Mouse (Mus musculus): ENCODE data around the gene Pmf1. TPM values are rescaled to one million over a fixed set of nuclear protein-coding genes. Genes with fewer than 3 reads are reported as not detected.
"Not testable (repeated sequence)": the region's sequence is repeated elsewhere in the genome, so short reads cannot be mapped to it uniquely, and the experiment has no call there.

Gene Pmf1
- polyA plus RNA-seq, 1 experiment from 2014 or later: 28.8 TPM

- H3K27ac ChIP-seq (replicated peaks); H3K36me3 ChIP-seq; H3K4me1 ChIP-seq (replicated peaks); H3K4me2 ChIP-seq; H3K9me3 ChIP-seq; H3K9ac ChIP-seq; H3K4me3 ChIP-seq; H3K27me3 ChIP-seq: not testable (repeated sequence)
- WGBS: 31% methylated on average over 2 of the region's 7 CpGs
- ATAC-seq (ENCODE audit: low FRiP score, low read depth): peak; percentile 43; the same call in 1 of the 2 replicates
Observed at GRCm38 (mm10) chr3:88382383-88382782, 27.7 kb downstream of the Pmf1 start.

DNA sequence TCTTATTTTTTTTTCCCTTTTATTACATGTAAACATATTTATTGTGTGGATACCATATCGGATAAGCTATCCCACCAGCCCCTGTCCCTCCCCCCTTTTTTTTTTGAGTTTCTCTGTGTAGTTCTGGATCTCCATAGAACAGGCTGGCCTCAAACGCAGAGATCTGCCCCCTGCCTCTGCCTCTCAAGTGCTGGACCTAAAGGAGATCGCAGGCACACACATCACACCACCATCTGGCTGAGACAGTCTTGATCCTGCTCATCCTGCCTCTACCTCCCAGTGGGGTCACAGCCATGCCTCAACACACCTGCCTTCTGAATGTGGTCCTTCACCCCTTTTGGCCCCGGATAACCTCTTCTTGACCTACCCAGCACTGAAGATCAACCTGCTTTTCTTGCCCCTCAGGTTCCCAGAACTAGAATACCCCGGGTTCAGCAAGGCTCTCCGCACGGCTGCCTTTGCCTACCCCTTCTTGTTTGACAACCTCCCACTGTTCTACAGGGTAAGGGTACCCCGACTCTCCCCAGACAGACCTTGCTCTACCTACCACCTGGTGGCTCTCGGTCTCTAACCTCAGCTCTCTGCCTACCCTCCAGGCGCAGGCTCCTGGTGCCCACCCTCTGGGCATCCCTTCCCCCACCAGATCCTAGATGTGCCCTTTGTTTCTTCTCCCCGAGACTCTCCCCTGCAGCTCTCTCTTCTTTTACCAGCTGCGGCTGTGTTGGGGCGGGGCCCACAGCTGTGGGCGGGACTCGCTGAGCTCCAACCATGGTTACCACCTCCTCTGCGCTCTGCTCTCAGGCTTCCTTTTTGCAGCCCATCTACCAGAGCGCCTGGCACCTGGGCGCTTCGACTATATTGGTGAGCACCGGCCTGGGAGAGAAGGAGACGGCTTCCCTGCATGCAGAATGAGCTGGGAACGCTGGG, 28.5 kb downstream of the Pmf1 start:
- peak; percentile 89 for ATAC-seq (ENCODE audit: low FRiP score, low read depth)
- H3K36me3 ChIP-seq; H3K9me3 ChIP-seq; H3K27me3 ChIP-seq; H3K4me1 ChIP-seq (replicated peaks): not testable (repeated sequence)
- 0 out of 2 replicates have a peak overlapping the region, but pooled peaks have one; percentile 51 for H3K27ac ChIP-seq (replicated peaks)
- H3K4me3 ChIP-seq: peak overlapping the region; percentile 27
- H3K9ac ChIP-seq: 0 out of 2 replicates have a peak overlapping the region, but pooled peaks have one; percentile 13
- H3K4me2 ChIP-seq: peak overlapping the region; percentile 52
- WGBS: 5% methylated on average over 20 of the region's 22 CpGs

- H3K27me3 ChIP-seq; H3K27ac ChIP-seq (replicated peaks); H3K9me3 ChIP-seq; H3K36me3 ChIP-seq; H3K4me3 ChIP-seq; H3K4me1 ChIP-seq (replicated peaks); H3K9ac ChIP-seq; ATAC-seq (ENCODE audit: low FRiP score, low read depth); H3K4me2 ChIP-seq: not testable (repeated sequence)
- 74% methylated on average over 5 of the region's 5 CpGs for WGBS
Observed at GRCm38 (mm10) chr3:88378599-88378998, 31.5 kb downstream of the Pmf1 start, which contains the start of gene Bglap2. Gene Bglap2, minus strand, starts transcription at chr3:88378699.

GRCm38 (mm10) chr3:88376644-88377043, 33.5 kb downstream of the Pmf1 start:
- H3K9ac ChIP-seq; H3K9me3 ChIP-seq; H3K36me3 ChIP-seq; H3K4me3 ChIP-seq; H3K27me3 ChIP-seq; H3K4me1 ChIP-seq (replicated peaks): not testable (repeated sequence)
- WGBS: 28% methylated on average over 5 of the region's 7 CpGs
- peak; percentile 8; the same call in 1 of the 2 replicates for ATAC-seq (ENCODE audit: low FRiP score, low read depth)
- H3K27ac ChIP-seq (replicated peaks): 0 out of 2 replicates have a peak overlapping the region, but pooled peaks have one; percentile 4
- H3K4me2 ChIP-seq: peak overlapping the region; percentile 40

DNA sequence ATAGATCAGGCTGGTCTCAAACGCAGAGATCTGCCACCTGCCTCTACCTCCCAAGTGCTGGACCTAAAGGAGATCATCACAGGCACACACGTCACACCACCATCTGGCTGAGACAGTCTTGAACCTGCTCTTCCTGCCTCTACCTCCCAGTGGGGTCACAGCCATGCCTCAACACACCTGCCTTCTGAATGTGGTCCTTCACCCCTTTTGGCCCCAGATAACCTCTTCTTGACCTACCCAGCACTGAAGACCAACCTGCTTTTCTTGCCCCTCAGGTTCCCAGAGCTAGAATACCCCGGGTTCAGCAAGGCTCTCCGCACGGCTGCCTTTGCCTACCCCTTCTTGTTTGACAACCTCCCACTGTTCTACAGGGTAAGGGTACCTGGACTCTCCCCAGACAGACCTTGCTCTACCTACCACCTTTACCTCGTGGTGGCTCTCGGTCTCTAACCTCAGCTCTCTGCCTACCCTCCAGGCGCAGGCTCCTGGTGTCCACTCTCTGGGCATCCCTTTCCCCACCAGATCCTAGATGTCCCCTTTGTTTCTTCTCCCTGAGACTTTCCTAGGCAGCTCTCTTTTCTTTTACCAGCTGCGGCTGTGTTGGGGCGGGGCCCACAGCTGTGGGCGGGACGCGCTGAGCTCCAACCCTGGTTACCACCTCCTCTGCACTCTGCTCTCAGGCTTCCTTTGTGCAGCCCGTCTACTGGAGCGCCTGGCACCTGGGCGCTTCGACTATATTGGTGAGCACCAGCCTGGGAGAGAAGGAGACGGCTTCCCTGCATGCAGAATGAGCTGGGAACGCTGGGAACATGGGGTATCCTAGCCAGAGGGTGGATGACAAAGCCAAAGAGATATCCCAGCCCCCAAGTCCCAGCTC, 34.1 kb downstream of the Pmf1 start:
- not testable (repeated sequence) for H3K4me3 ChIP-seq; H3K36me3 ChIP-seq; H3K9me3 ChIP-seq; H3K4me1 ChIP-seq (replicated peaks); H3K9ac ChIP-seq; H3K27me3 ChIP-seq
- 9% methylated on average over 19 of the region's 19 CpGs for WGBS
- peak; percentile 86 for ATAC-seq (ENCODE audit: low FRiP score, low read depth)
- Histone ChIP-seq H3K4me2 (peak overlapping the region; percentile 40), H3K27ac (replicated peaks) (0 out of 2 replicates have a peak overlapping the region, but pooled peaks have one; percentile 4)

GRCm38 (mm10) chr3:88372643-88373042, 37.5 kb downstream of the Pmf1 start, which contains the start of gene Bglap3:
Gene Bglap3, minus strand, starts transcription at chr3:88372743.
- H3K36me3 ChIP-seq; H3K4me1 ChIP-seq (replicated peaks); H3K9me3 ChIP-seq; H3K27me3 ChIP-seq; ATAC-seq (ENCODE audit: low FRiP score, low read depth); H3K4me3 ChIP-seq; H3K9ac ChIP-seq; H3K4me2 ChIP-seq; H3K27ac ChIP-seq (replicated peaks): not testable (repeated sequence)
- WGBS: 95% methylated on average over 9 of the region's 9 CpGs

DNA sequence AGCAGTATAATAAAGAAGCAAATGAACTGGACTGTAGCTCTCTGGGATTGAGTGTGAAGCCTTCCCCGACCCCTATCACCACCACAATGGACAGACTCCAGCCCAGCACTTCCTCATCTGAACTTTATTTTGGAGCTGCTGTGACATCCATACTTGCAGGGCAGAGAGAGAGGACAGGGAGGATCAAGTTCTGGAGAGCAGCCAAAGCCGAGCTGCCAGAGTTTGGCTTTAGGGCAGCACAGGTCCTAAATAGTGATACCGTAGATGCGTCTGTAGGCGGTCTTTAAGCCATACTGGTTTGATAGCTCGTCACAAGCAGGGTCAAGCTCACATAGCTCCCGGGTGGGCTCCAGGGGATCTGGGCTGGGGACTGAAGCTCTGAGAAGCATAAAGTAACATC, 41.6 kb downstream of the Pmf1 start:
- H3K4me3 ChIP-seq; H3K27ac ChIP-seq (replicated peaks); H3K36me3 ChIP-seq; H3K9ac ChIP-seq; H3K4me2 ChIP-seq; H3K9me3 ChIP-seq; ATAC-seq (ENCODE audit: low FRiP score, low read depth); H3K27me3 ChIP-seq; H3K4me1 ChIP-seq (replicated peaks): not testable (repeated sequence)
- WGBS: 90% methylated on average over 7 of the region's 7 CpGs

DNA sequence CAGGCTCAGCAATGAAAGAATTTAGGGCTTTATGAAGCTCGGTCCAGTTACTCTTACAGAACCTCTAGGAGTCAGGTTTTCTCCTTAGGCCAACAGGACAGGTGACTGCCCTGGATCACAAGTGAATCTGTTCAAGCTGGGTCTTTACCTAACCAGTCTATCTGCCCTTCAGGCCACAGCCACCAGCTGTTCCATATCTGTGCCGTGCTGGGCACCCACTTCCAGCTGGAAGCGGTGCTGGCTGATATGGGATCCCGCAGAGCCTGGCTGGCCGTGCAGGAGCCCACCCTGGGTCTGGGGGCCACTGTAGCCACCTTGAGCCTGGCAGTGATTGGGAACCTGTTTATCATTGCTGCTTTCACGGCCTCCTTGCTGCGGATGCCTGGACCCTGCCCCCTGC, 42.6 kb downstream of the Pmf1 start:
- H3K27me3 ChIP-seq; H3K4me3 ChIP-seq; H3K9ac ChIP-seq; H3K4me1 ChIP-seq (replicated peaks); H3K36me3 ChIP-seq; H3K27ac ChIP-seq (replicated peaks); H3K9me3 ChIP-seq: not testable (repeated sequence)
- H3K4me2 ChIP-seq: peak overlapping the region; percentile 47; the same call in 1 of the 2 replicates
- peak; percentile 23; the same call in 1 of the 2 replicates for ATAC-seq (ENCODE audit: low FRiP score, low read depth)
- WGBS: 55% methylated on average over 3 of the region's 7 CpGs

GRCm38 (mm10) chr3:88366830-88367428, 43.2 kb downstream of the Pmf1 start:
- Histone ChIP-seq H3K9ac (0 out of 2 replicates have a peak overlapping the region, but pooled peaks have one; percentile 16), H3K4me3 (peak overlapping the region; percentile 31), H3K27ac (replicated peaks) (peak overlapping the region; percentile 51; the same call in 1 of the 2 replicates), H3K36me3 (peaks cover 11% of the 10 kb centered on the region), H3K4me2 (peak overlapping the region; percentile 47)
- not testable (repeated sequence) for H3K4me1 ChIP-seq (replicated peaks); H3K27me3 ChIP-seq; H3K9me3 ChIP-seq
- peak; percentile 85 for ATAC-seq (ENCODE audit: low FRiP score, low read depth)
- under 1% methylated on average over 20 of the region's 22 CpGs for WGBS

- 0 out of 2 replicates have a peak, but pooled peaks cover 7% of the 10 kb centered on the region for H3K27me3 ChIP-seq
- peak overlapping the region; percentile 47 for H3K4me2 ChIP-seq
- ATAC-seq (ENCODE audit: low FRiP score, low read depth): no peak
- no peaks in the 10 kb centered on the region; the same call in 1 of the 2 replicates for H3K4me1 ChIP-seq (replicated peaks)
- no peak overlapping the region for H3K4me3 ChIP-seq
- WGBS: 34% methylated on average over 34 of the region's 34 CpGs
- no peak overlapping the region for H3K9ac ChIP-seq
- no peaks in the 10 kb centered on the region for H3K9me3 ChIP-seq
- no peak overlapping the region for H3K27ac ChIP-seq (replicated peaks)
- peaks cover 22% of the 10 kb centered on the region for H3K36me3 ChIP-seq
Observed at GRCm38 (mm10) chr3:88365705-88366361, 44.3 kb downstream of the Pmf1 start.

- 0 out of 2 replicates have a peak within 1 kb of the TSS, but pooled peaks have one; percentile 12 for H3K4me2 ChIP-seq
- 0 out of 2 replicates have a peak, but pooled peaks cover 7% of the 10 kb centered on the region for H3K27me3 ChIP-seq
- H3K9ac ChIP-seq: no peak within 1 kb of the TSS
- no peak for ATAC-seq (ENCODE audit: low FRiP score, low read depth)
- H3K4me1 ChIP-seq (replicated peaks): no peaks in the 10 kb centered on the region; the same call in 1 of the 2 replicates
- H3K4me3 ChIP-seq: no peak within 1 kb of the TSS
- peaks cover 36% of the 10 kb centered on the region for H3K36me3 ChIP-seq
- no peaks in the 10 kb centered on the region for H3K9me3 ChIP-seq
- no peak within 1 kb of the TSS for H3K27ac ChIP-seq (replicated peaks)
- WGBS: 2% methylated on average over 16 of the region's 16 CpGs
Observed at GRCm38 (mm10) chr3:88364337-88364736, 45.8 kb downstream of the Pmf1 start, which contains the start of gene Paqr6. Gene Paqr6, plus strand, starts transcription at chr3:88364584.
